Mouse (Mus musculus) c-Kit-positive CD71-positive TER-119-positive erythroid progenitor cells, embryonic 14.5 days (primary cell): ENCODE results near the gene Padi1.

Experiments used
- DNase-seq: peaks from one replicate; pipeline ENCODE4 v3.0.0-alpha.2; 2013; ENCODE audit warnings: low spot score

Padi1 gene

DNA sequence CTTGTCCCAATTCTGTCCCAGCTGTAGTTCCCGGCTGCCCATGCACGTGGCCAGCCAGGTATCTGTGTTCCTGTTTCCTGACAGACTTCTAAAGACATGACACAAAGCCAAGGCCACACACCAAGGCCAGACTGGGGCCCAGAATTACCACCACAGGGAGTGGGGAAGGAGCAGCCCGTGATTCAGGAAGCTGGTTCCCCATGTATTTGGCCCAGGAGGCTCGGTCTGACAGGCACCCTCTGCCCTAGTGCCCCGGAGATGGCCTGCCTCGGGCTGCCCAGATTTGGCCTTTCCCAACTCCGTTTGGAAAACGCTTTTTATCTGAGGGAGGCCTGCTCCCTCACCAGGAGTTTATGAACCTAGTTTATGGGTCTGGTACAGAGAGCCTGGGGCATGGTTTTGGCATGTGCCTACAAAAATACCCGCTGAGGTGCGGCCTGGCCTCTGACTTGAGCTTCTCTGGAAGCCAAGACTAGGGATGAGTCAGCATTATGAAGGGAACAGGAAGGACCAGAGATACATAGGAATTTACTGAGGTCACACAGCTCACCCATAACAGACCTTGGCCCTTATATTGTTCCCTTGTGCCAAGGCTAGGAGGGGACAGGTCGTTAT lies 16.6 kb upstream of the Padi1 start:
- peak; percentile 34 for DNase-seq

DNA sequence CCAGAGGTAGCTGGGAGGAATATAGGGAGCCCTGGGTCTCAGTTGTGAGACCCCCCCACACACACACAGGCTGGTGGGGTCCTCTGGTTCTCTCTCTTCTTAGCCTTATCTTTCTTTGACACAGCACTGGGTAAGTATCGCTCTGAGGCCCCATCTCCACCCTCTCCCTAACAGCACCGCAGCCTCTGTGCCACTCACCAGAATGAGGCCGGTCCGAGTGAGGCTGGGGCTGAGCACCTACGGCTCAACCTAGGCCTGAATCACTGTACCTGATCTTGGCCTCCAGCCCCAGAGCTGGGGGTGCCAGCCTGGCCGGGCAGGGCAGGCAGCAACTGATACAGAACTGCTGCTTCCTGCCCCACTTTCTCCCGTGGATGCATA lies 15.2 kb upstream of the Padi1 start:
- DNase-seq, result peak; percentile 71

DNA sequence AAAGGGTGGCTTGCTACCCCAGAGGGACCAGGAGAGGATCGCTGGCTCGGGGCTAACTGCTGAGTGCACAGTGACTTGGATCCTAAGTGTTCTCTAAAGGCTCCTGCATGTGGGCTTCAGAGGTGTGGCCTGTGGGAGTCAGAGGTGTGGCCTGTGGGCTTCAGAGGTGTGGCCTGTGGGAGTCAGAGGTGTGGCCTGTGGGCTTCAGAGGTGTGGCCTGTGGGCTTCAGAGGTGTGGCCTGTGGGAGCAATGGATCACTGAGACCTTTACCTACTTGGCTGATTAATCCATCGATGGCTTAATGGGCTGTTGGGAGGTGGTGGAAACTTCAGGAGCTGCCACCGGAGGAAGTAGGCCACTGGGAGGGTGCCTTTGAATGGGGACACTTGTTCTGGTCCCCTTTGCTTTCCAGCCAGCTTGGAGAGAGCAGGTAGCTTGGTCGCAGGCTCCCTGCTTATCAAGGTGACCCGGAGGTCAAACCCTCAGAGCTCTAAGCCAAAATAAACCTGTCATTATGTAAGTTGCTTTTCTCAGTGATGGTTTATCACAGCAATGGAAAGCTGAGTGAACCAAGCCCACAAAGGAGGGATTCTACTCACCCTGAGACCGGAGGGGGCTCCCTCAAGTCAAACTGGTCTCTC lies 14.7 kb upstream of the Padi1 start:
- DNase-seq, result peak; percentile 79

DNA sequence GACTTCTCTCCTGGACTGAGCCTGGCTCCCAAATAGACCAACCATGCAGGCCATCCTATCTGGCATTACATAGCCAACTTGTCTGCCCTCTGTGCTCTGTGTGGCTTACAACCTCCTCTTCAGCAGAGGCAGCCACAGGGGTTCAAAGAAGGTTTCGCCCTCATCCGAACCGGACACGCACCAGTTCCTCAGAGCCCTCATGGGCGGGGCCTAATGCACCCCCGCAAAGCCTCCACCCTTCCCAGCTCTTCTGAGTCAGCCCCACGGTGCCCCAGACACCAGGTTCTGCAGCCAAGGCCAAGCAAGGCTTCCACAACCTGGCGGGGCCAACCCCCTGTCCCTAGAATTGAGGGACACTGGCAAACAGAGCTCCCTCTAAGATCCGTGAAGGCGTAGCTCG lies 13.7 kb upstream of the Padi1 start:
- DNase-seq, result peak; percentile 72

DNA sequence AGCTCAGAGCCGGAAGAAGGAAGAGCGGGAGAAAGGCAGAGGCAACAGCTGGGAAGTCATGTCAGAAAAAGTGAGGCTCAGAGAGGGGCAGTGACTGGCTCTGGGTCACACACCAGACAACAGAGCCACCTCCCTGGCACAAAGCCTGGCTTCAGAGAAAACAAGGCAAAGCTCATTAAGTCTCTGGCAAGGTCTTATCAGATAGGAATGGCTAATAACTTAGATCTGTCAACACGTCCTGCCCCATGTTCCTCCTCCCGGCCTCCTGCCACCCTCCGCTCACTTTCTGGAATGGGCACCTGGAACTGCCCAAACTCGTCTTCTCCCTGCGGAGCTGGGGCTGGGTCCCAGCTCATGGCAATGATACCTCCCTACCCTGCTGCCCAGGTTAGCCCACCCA lies 12.2 kb upstream of the Padi1 start:
- no peak for DNase-seq

DNA sequence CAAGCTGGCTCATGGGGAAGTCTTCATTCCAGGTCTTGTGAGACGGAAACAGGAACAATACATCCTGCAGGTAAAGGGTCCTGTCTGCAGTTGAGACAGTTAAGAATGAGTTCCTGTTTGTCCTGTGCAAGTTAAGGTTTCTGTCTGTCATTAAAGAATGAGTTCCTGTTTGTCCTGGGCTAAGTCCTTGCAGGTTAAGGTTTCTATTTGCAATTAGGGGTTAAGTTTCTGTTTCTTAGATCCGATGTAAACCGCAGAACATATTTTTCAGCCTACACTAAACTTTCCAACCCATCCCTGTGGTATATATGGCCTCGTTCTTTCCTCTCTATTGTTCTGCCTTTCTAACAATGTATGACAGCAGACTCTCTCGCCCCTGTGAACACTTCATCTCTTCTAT lies 11.5 kb upstream of the Padi1 start:
- DNase-seq, result no peak

DNA sequence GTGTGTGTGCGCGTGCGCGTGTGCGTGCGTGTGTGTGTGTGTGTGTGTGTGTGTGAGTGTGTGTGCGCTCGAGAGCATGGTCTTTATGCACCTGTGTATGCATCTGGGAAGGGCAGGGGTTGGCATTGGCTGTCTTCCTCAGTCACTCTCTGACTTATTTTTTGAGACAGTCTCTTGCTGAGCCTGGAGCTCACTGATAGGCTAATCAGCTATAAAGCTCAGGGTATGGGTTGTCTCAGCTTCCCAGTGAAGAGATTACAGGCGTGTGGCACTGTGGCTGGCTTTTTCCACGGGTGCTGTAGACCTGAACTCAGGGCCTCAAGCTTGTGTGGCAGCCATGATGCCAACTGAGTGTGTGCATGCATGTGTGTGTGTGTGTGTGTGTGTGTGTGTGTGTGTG lies 9.6 kb upstream of the Padi1 start:
- DNase-seq, result peak; percentile 85

DNA sequence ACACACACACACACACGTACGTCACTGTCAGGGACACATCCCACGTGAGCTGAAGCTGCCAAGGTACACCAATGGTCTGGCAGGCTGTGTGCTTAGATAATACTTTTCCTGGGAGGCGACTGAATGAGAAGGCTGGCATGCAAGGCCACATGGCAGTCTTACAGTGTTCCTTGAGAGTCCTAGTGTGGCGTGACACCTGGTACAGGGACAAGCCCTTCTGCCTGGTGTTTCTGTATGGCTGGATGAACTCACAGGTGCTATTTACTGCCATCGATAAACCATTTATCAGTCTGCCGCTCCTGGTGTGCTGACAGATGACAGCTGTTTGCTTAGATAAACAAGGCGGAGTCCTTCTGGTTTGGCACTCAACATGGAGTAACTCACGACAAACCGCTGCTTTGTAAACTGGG lies 8.9 kb upstream of the Padi1 start:
- peak; percentile 90 for DNase-seq

DNA sequence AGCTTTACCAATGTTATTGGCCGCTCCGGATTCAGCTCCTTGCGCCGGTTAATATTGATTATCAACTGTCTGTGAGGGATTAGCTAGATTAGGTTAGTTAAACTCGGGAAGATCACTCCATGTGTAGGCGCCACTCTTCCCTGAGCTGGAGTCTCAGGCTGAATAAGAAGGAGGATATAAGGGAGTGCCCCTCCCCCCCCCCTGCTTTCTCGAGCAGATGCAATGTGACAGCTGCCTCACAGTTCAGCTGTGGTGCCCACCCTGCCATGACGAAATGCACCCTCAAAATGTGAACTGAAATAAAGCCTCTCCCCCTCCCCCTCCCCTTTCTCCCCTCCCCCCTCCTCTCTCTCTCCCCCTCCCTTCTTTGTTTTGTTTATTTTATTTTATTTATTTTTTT lies 8.0 kb upstream of the Padi1 start:
- no peak for DNase-seq

DNA sequence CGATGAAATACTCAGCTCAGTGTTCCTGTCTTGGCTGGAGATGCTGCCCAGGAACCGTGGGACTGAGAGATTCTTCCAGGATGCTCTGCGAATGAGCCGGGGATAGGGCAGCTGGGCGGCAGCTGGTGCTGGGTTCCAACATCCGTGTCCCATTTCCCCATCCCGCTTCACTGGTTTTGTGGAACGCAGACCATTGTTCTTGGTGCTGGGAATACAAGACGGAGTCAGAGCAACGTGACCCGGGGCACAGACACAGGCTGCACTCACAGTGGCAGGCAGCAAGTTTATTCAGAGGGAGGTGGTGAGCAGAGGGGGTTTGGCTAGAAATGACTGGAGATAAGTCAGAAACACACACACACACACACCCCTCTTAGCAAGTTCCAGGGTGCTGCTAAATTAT lies 3.7 kb upstream of the Padi1 start:
- no peak for DNase-seq

DNA sequence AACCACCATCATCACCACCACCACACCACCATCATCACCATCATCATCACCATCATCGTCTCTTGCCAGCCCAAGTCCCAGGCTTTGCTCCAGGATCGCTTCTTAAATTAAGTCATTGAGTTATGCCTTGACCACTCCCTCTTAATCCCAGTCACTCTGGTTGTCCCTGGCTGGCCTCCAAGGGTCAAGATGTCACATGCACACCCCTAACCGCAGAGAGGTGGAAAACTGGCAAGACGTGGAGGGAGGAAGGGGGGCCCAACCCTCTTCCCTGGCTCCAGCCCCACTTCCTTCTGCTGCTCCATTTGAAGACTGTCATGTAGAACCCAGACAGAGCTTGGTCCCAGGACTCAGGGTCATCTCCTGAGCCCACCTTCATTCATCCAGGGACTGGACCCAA lies 587 bp downstream of the Padi1 start:
- DNase-seq, result no peak

DNA sequence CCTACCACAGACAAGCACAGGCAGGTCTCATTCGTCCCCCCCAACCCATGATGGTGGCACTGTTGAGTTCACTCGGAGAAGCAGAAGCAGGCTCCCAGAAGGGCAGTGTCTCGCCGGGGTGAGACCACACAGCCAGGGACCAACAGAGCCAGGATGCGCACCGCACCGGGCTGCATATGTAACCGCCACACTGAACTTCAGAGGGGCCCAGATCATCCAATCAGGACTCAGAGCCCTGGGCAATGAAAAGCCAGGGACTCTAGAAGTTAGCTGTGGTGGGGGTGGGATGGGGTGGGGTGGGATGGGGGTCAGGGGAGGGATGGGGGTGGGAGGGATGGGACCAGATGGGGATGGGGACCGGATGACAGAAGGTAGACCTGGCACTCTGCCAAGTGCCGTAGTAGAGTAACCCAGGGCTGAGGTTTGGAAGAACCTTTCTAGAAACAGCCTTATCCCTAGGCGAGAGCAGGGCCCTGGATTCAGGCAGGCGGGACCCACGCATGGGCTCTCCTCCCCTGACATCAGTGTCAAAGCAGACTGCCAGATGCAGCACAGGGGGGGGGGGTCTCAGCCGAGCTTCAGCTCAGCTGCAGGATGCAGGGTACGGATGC lies 1.8 kb downstream of the Padi1 start:
- no peak for DNase-seq

DNA sequence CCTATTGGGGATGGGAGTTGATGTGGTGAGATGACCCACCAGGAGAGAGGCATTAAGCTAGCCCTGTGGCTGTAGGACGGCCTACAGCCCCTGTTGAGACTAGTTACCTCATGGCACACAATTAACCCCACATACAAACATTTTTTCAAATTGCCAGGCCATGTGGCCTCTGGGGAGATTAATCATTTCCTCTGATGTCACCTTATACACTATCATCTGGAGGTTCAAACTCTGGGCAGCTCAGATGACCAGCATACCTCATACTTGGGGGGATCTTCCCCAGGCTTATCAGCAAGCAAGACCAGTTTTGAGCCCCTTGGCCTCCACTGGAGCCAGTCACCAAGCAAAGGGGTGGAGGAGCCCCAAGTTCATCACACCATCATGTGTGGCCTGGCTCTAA lies 2.7 kb downstream of the Padi1 start:
- DNase-seq, result no peak

DNA sequence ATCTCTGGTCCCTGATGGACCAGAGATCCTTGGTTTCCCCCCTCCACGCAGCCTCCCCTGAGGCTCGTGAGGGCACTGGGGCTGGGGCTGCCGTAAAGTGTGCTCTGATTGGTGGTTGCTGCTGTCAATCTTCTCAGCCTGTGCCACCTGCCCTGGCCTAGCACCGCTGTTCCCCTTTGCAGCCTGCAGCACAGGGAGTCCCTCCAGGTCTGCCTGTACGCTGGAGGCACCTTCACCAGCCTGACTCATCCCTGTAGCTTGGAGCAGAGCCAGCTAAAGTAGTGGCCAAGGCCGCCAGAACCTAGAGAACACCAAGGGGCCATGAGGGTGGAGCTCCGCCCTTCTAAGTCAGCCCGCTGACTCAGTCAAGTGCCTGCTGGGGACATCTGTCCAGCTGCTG lies 7.7 kb downstream of the Padi1 start:
- peak; percentile 32 for DNase-seq

DNA sequence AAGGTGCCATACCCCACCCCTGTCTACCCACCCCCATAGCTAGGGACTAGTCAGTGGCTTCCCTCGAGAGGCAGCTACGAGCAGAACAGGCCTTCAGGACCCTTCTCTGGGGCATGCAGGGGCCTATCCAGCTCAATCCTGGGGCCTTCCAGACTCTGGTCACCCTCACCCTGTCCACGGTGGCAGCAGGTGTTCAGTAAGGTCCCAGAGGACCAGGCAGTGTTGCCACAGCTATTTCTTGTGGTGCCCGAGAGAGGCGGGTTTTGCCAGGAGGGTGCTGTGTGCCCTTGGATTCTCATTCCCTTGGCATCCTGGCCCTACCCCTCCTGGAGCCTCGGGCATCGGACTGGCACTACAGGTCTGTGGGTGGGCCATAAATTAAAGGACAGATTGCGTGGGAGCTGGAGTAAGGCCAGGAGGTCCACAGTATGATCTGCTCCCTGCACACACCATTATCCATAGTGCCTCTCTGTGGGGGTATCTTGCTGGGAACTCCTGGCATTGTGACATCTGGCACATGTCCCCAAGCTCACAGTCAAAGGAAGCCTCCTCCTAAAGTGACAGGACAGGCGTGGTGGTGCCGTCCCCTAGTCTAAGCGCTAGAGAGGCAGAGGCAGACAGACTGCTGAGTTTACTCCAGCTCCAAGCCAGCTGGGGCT lies 9.2 kb downstream of the Padi1 start:
- DNase-seq, result no peak

DNA sequence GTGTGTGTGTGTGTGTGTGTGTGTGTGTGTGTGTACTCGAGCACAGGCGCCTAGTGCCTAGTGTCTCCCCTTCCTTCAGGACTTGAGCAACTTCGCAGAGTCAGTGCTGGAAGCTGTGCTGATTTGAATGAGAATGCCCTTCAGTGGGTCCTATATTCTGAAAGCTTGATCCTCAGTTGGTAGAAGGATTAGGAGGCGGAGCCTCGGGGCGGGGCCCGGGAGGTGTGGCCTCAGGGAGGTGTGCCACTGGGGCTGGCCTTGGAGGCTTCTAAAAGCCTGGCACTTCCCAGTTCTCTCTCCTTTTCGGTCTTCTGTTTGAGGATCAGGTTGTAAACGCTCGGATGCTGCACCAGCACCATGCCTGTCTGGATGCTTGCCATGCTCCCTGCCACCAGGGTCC lies 9.9 kb downstream of the Padi1 start:
- DNase-seq, result peak; percentile 46

DNA sequence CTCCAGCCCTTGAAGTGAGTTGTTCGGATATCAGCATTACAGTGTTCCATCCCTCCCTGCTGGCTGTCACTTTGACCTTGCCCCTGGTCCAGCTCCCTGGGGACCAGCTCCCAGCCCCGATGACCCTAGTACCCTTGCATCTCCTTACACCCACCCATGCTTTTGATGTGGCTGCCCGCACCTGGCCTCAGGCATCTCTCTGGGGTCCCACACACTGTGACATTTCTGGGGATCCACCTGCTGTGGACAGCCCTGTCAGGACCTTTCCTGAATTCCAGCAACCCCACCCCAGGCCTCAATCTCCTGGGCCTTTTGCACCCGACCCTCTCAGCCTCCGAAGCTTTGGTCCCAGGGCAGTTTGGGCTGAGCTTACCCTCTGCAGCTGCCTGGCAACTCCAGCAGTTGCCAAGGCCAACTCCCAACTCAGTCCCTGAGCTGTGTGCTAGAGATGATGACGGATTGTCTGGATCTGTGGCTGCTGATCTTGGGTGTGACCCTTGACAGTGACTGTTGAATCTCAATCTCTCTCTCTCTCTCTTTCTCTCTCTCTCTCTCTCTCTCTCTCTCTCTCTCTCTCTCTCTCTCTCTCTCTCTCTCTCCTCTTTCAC lies 11.1 kb downstream of the Padi1 start:
- no peak for DNase-seq

DNA sequence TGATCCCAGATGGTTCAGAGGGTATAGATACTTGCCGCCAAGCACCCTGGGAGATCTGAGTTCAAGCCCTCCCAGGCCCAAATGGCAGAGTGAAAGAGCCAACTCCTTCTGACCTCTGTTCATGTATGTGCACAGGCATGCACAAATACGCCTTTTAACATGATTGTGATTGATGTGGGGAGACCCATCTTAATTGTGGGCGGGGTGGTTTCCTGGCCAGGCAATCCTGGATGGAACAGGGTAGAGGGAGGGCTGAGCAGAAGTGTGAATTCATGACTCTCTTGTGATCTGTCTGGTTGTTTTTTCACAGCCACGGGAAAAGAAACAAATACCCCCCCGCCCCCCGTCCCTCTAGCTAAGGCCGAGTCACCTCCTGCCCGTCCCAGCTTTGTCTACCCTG lies 12.8 kb downstream of the Padi1 start:
- no peak for DNase-seq

DNA sequence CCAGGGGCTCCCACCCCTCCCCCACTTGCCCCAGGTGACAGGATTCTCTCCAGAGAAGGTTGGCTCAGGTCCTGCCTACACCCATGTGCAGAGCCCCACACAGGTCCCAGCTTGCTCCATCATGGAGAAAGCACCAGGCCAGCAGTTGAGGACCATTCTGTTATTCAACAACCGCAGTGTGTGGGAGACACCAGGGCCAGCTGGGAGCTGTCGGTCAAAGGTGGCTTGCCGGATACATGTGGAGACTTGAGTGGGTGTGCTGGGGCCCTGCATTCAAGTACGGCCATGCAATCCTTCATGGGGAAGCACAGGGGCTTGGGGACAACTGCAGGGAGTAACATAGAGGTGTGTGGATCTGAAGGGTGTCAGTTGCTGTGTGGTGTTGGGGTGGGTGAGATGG lies 13.8 kb downstream of the Padi1 start:
- DNase-seq, result no peak

DNA sequence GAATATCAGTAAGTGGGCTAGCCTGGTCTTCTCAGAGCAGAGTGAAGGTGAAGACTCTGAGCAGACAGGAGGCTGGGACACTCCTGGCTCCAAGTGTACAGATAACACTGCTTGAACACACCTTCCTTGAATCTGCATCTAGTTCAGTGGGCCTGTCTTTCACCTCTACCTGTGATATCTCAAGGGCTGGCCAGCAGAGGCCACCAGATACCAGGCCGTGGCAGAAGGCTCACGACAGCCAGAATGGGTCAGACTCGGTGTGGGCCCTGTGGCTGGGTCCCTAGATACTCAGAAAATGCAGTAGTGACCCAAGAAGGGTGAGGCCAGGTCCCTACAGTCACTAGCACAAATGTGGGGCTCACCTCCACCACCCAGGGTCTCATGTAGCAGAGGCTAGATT lies 18.3 kb downstream of the Padi1 start:
- no peak for DNase-seq

DNA sequence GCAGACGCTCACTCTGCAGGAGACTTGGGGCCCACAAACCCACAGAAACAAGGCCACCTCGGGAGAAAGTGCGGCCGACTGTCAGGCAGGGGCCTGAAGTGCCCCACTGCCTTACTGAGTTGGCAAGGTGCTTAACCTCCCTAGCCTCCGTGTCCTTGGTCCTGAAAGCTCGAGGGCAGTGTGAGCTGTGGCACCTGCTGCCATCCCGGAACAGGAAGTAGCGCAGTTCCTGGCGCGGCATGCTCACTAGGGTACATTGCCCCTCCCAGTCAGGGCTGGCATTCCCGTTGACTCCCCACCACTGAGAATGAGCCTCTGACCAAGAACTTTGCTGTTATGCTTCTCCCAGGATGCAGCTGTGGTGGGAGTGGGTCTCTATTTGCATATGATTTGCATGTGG lies 19.6 kb downstream of the Padi1 start:
- DNase-seq, result no peak

DNA sequence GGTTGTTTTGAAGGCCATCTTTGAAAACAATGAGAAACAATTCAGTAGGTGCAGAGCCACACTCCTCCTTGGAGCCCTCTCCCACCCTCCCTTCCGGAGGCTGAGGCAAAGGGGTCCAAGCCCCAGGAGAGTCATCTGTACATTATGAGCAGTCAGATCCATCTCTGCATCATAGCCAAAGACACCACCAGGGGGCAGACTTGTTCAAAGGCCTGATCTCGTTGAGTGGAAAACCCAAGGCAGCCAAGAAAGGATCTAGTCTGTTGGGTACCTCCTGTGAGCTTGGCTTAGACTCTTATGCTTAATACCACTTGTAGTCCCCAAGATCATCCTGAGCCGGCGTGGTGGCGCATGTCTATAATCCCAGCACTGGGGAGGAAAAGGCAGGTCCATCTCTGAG lies 23.6 kb downstream of the Padi1 start:
- DNase-seq, result peak; percentile 74

DNA sequence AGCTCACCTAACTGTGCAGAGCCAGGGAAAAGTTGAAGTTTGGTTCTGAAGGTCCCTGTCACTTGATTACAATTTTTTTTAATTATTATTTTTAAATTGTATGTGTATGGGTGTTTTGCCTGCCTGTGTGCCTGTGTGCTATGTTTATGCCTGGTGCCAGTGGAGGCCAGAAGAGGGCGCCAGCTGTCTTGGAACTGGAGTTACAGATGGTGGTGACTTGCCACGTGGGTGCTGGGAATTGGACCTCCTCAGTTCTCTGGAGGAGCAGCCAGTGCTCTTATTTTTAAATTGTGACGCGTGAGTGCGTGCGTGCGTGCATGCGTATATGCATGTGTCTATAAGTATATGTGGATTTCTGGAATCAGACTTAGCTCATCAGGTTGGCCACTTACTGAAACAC lies 28.2 kb downstream of the Padi1 start:
- DNase-seq, result no peak
